Mouse (Mus musculus) erythroblast, embryonic 14.5 days (primary cell): ENCODE data around the gene Sh3pxd2a.

Source experiments
- GATA1 ChIP-seq: IDR thresholded peaks from 2 replicates; pipeline ENCODE4 v1.6.1; 2012; ENCODE audit warnings: low read length, inconsistent platforms, mixed read lengths
- TAL1 ChIP-seq: IDR thresholded peaks from 3 replicates; pipeline ENCODE4 v1.6.1; 2012; ENCODE audit warnings: low read length, inconsistent platforms, mixed read lengths

DNA sequence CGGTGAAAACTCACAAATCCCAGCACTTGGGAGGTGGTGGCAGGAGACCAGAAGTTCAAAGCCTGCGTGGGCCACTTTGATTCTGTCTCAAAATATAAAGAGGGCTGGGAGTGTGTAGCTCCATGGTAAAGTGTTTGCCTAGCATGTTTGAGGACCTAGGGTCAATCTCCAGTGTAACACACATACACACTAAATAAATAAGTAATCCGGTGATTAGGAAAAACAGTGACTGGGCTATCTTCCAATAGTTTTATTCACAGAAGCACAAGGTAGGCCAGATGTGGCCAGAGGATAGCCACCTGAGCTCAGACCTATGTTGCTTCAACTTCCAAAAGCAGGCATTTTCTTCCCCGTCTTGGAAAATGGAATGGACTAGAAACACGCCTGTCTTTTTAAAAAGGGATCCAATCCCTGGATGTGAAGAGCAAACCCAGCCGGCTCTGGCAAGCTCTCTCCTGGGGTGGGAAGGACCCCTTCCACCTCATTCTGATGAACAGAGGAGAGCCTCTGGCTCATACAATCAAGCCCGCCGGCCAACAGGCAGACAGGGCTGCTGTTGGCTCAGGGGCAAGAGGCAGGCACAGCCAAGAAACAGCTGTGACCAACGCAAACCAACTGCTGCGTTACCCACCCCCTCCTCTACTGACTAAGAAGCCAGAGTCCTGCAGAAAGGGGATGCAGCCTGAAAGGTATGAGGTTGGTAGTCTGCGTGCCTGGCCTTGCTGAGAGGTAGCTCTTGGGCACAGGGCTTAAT is 140.9 kb downstream of the Sh3pxd2a start:
- no peak for TF ChIP-seq TAL1
- TF ChIP-seq GATA1 = no peak
